Mouse (Mus musculus) limb, embryonic 15.5 days (tissue): ENCODE measurements around the gene Sh2d1b2. TPM values are rescaled to one million over a fixed set of nuclear protein-coding genes. Genes with fewer than 3 reads are reported as not detected.
A peak's percentile ranks its signal among the peaks of the same experiment; 100 is the strongest.
"Not testable (repeated sequence)": the region's sequence is repeated elsewhere in the genome, so short reads cannot be mapped to it uniquely, and the experiment has no call there.

Source experiments
- ATAC-seq: fragments of 200-750 bp; cut with Nextera tagmentation; 2 replicates; pipeline ENCODE4 v1.8.0; 2017; ENCODE audit warnings: low read depth, moderate TSS enrichment; ENCODE audit not compliant: insufficient number of reproducible peaks, low FRiP score, low TSS enrichment
- H3K27ac ChIP-seq: fragments of 300-500 bp; sonication (generic); 2 replicates; pipeline ENCODE4 v1.5.1; 2015; ENCODE audit warnings: moderate library complexity, mild to moderate bottlenecking, inconsistent platforms
- H3K27me3 ChIP-seq: fragments of 300-500 bp; sonication (generic); 2 replicates; pipeline ENCODE4 v1.6.1; 2015; ENCODE audit warnings: inconsistent platforms
- H3K36me3 ChIP-seq: fragments of 300-500 bp; sonication (generic); 2 replicates; pipeline ENCODE4 v1.6.1; 2015; ENCODE audit warnings: inconsistent platforms
- H3K4me1 ChIP-seq: fragments of 300-500 bp; sonication (generic); 2 replicates; pipeline ENCODE4 v1.6.1; 2015; ENCODE audit warnings: inconsistent platforms
- H3K4me2 ChIP-seq: fragments of 300-500 bp; sonication (generic); 2 replicates; pipeline ENCODE4 v1.6.1; 2015; ENCODE audit warnings: mild to moderate bottlenecking, inconsistent platforms
- H3K4me3 ChIP-seq: fragments of 300-500 bp; sonication (generic); 2 replicates; pipeline ENCODE4 v1.5.1; 2015; ENCODE audit warnings: mild to moderate bottlenecking, inconsistent platforms
- H3K9ac ChIP-seq: fragments of 300-500 bp; sonication (generic); 2 replicates; pipeline ENCODE4 v1.6.1; 2015; ENCODE audit warnings: inconsistent platforms
- H3K9me3 ChIP-seq: fragments of 300-500 bp; sonication (generic); 2 replicates; pipeline ENCODE4 v1.6.1; 2016; ENCODE audit warnings: inconsistent platforms
- WGBS: fragments of 180-500 bp; shearing (Covaris S2); methylation state at CpG from one replicate; pipeline ENCODE4 v1.1.7; 2015; 5-methylcytosine and 5-hydroxymethylcytosine counted together
- polyA plus RNA-seq: library from polyadenylated mRNA; unstranded; fragments of >200 nt; fragmentation: Nextera tagmentation; extraction: Ambion mirVana; gene quantifications from 2 replicates; pipeline ENCODE4 v1.2.1, GENCODE M21; 2015

The Sh2d1b2 gene
- polyA plus RNA-seq: not detected in 2 replicates

GRCm38 (mm10) chr1:170232688-170233087 lies at the start of gene Sh2d1b2:
Gene Sh2d1b2 (plus strand): TSS chr1:170232749.
- H3K27ac ChIP-seq, H3K9ac ChIP-seq, H3K36me3 ChIP-seq, H3K4me1 ChIP-seq, H3K4me2 ChIP-seq, ATAC-seq, H3K27me3 ChIP-seq, H3K4me3 ChIP-seq, H3K9me3 ChIP-seq: not testable (repeated sequence)
- whole genome bisulfite sequencing: 73% methylated on average over 6 of the region's 6 CpGs

- no peaks in the 10 kb centered on the region for H3K9me3 ChIP-seq
- no peaks in the 10 kb centered on the region for H3K36me3 ChIP-seq
- H3K27me3 ChIP-seq: no peaks in the 10 kb centered on the region
- 89% methylated on average over 3 of the region's 3 CpGs for WGBS
- H3K4me3 ChIP-seq: no peak overlapping the region
- H3K27ac ChIP-seq: no peak overlapping the region
- H3K9ac ChIP-seq: no peak overlapping the region
- ATAC-seq: no peak
- H3K4me1 ChIP-seq: no peaks in the 10 kb centered on the region
- no peak overlapping the region for H3K4me2 ChIP-seq
Measured at GRCm38 (mm10) chr1:170185137-170185536, 47.4 kb upstream of the Sh2d1b2 start.

- H3K4me1 ChIP-seq: no peaks in the 10 kb centered on the region
- no peak for ATAC-seq
- WGBS: 88% methylated on average over 5 of the region's 5 CpGs
- H3K9ac ChIP-seq: no peak overlapping the region
- no peak overlapping the region for H3K27ac ChIP-seq
- peaks cover 5% of the 10 kb centered on the region; the same call in 1 of the 2 replicates for H3K36me3 ChIP-seq
- no peak overlapping the region for H3K4me3 ChIP-seq
- H3K4me2 ChIP-seq: no peak overlapping the region
- H3K27me3 ChIP-seq: no peaks in the 10 kb centered on the region
- H3K9me3 ChIP-seq: no peaks in the 10 kb centered on the region
Measured at GRCm38 (mm10) chr1:170186531-170186930, 46.0 kb upstream of the Sh2d1b2 start.

GRCm38 (mm10) chr1:170188601-170189000 lies 43.9 kb upstream of the Sh2d1b2 start:
- H3K9ac ChIP-seq: no peak overlapping the region
- H3K36me3 ChIP-seq: peaks cover 17% of the 10 kb centered on the region
- no peak overlapping the region for H3K27ac ChIP-seq
- 65% methylated on average over 11 of the region's 11 CpGs for WGBS
- no peaks in the 10 kb centered on the region for H3K9me3 ChIP-seq
- H3K27me3 ChIP-seq: no peaks in the 10 kb centered on the region
- H3K4me1 ChIP-seq: no peaks in the 10 kb centered on the region
- no peak for ATAC-seq
- no peak overlapping the region for H3K4me3 ChIP-seq
- H3K4me2 ChIP-seq: no peak overlapping the region

GRCm38 (mm10) chr1:170190225-170190624 lies 42.3 kb upstream of the Sh2d1b2 start:
- Histone ChIP-seq H3K4me1 (no peaks in the 10 kb centered on the region), H3K4me3 (no peak overlapping the region), H3K27ac (no peak overlapping the region), H3K9me3 (no peaks in the 10 kb centered on the region), H3K4me2 (no peak overlapping the region), H3K36me3 (peaks cover 33% of the 10 kb centered on the region), H3K27me3 (no peaks in the 10 kb centered on the region), H3K9ac (no peak overlapping the region)
- WGBS: 74% methylated on average over 4 of the region's 4 CpGs
- ATAC-seq: no peak

GRCm38 (mm10) chr1:170191925-170192324 lies 40.6 kb upstream of the Sh2d1b2 start:
- no peak for ATAC-seq
- H3K4me1 ChIP-seq: no peaks in the 10 kb centered on the region
- H3K27me3 ChIP-seq: no peaks in the 10 kb centered on the region
- H3K27ac ChIP-seq: no peak overlapping the region
- H3K4me3 ChIP-seq: no peak overlapping the region
- H3K9me3 ChIP-seq: no peaks in the 10 kb centered on the region
- H3K4me2 ChIP-seq: no peak overlapping the region
- H3K9ac ChIP-seq: no peak overlapping the region
- peaks cover 50% of the 10 kb centered on the region for H3K36me3 ChIP-seq
- 91% methylated on average over 1 of the region's 1 CpGs for WGBS

- Histone ChIP-seq H3K36me3 (peaks cover 77% of the 10 kb centered on the region), H3K9ac (no peak overlapping the region), H3K4me2 (no peak overlapping the region), H3K27me3 (no peaks in the 10 kb centered on the region), H3K9me3 (no peaks in the 10 kb centered on the region), H3K4me1 (no peaks in the 10 kb centered on the region), H3K27ac (no peak overlapping the region), H3K4me3 (no peak overlapping the region)
- ATAC-seq: no peak
- 87% methylated on average over 8 of the region's 8 CpGs for whole genome bisulfite sequencing
Measured at GRCm38 (mm10) chr1:170196211-170196610, 36.3 kb upstream of the Sh2d1b2 start.

GRCm38 (mm10) chr1:170200379-170200778 lies 32.2 kb upstream of the Sh2d1b2 start:
- Histone ChIP-seq H3K4me2 (no peak overlapping the region), H3K4me3 (no peak overlapping the region), H3K9me3 (no peaks in the 10 kb centered on the region), H3K9ac (no peak overlapping the region), H3K36me3 (peaks cover 64% of the 10 kb centered on the region), H3K27me3 (no peaks in the 10 kb centered on the region), H3K4me1 (no peaks in the 10 kb centered on the region), H3K27ac (no peak overlapping the region)
- WGBS: 76% methylated on average over 3 of the region's 3 CpGs
- ATAC-seq: no peak

- ATAC-seq: no peak
- Histone ChIP-seq H3K27ac (no peak overlapping the region), H3K9ac (no peak overlapping the region), H3K4me1 (no peaks in the 10 kb centered on the region), H3K4me2 (no peak overlapping the region), H3K36me3 (peaks cover 63% of the 10 kb centered on the region), H3K4me3 (no peak overlapping the region), H3K27me3 (no peaks in the 10 kb centered on the region), H3K9me3 (no peaks in the 10 kb centered on the region)
- 95% methylated on average over 6 of the region's 6 CpGs for WGBS
Measured at GRCm38 (mm10) chr1:170206395-170206794, 26.2 kb upstream of the Sh2d1b2 start.

GRCm38 (mm10) chr1:170213181-170213879 lies 19.2 kb upstream of the Sh2d1b2 start:
- H3K27ac ChIP-seq: no peak overlapping the region
- no peaks in the 10 kb centered on the region for H3K27me3 ChIP-seq
- H3K4me3 ChIP-seq: no peak overlapping the region
- H3K4me2 ChIP-seq: no peak overlapping the region
- H3K9me3 ChIP-seq: no peaks in the 10 kb centered on the region
- ATAC-seq: no peak
- 90% methylated on average over 10 of the region's 10 CpGs for WGBS
- no peak overlapping the region for H3K9ac ChIP-seq
- peaks cover 26% of the 10 kb centered on the region for H3K36me3 ChIP-seq
- H3K4me1 ChIP-seq: peaks cover 4% of the 10 kb centered on the region; the same call in 1 of the 2 replicates

GRCm38 (mm10) chr1:170214383-170214756 lies 18.2 kb upstream of the Sh2d1b2 start:
- WGBS: 20% methylated on average over 7 of the region's 7 CpGs
- Histone ChIP-seq H3K4me3 (peak overlapping the region; percentile 78), H3K36me3 (peaks cover 20% of the 10 kb centered on the region), H3K4me1 (peaks cover 4% of the 10 kb centered on the region; the same call in 1 of the 2 replicates), H3K4me2 (peak overlapping the region; percentile 59), H3K9me3 (no peaks in the 10 kb centered on the region), H3K9ac (peak overlapping the region; percentile 91), H3K27ac (peak overlapping the region; percentile 84), H3K27me3 (no peaks in the 10 kb centered on the region)
- no peak for ATAC-seq

- H3K4me2 ChIP-seq: peak within 1 kb of the TSS; percentile 59
- H3K9me3 ChIP-seq: no peaks in the 10 kb centered on the region
- no peaks in the 10 kb centered on the region for H3K27me3 ChIP-seq
- peak; percentile 95 for ATAC-seq
- WGBS: under 1% methylated on average over 69 of the region's 70 CpGs
- H3K4me1 ChIP-seq: peaks cover 4% of the 10 kb centered on the region; the same call in 1 of the 2 replicates
- H3K4me3 ChIP-seq: peak within 1 kb of the TSS; percentile 78
- peaks cover 18% of the 10 kb centered on the region for H3K36me3 ChIP-seq
- peak within 1 kb of the TSS; percentile 84 for H3K27ac ChIP-seq
- H3K9ac ChIP-seq: peak within 1 kb of the TSS; percentile 91
Measured at GRCm38 (mm10) chr1:170214757-170215522, 17.6 kb upstream of the Sh2d1b2 start, which contains the start of gene Uhmk1. Gene Uhmk1 (minus strand): TSS chr1:170215397.
